Mouse (Mus musculus): ENCODE measurements around the gene Bahcc1. TPM values are rescaled to one million over a fixed set of nuclear protein-coding genes. Genes with fewer than 3 reads are reported as not detected.

The Bahcc1 gene
- total and polyA plus RNA-seq, 3 experiments: 0.04 TPM; not detected in 2

GRCm38 (mm10) chr11:120315416-120315761, 82.6 kb downstream of the Bahcc1 start:
- Histone ChIP-seq H3K9me3 (replicated peaks; ENCODE audit: low read length) (peaks cover 10% of the 10 kb centered on the region), H3K27ac (ENCODE audit: insufficient read depth, low read depth) (no peak overlapping the region), H3K9ac (ENCODE audit: insufficient read depth, low read depth) (peak overlapping the region; percentile 7; the same call in 1 of the 2 replicates), H3K27me3 (replicated peaks) (peaks cover 77% of the 10 kb centered on the region), H3K4me1 (ENCODE audit: control insufficient read depth in 1 of 2, insufficient read depth in 2 of 2) (peaks cover 9 to 24% of the 10 kb centered on the region in 2 experiments), H3K79me2 (replicated peaks; ENCODE audit: control insufficient read depth, extremely low read depth, insufficient read depth, poor library complexity, severe bottlenecking) (no peaks in the 10 kb centered on the region), H3K4me2 (ENCODE audit: insufficient read depth, low read depth, poor library complexity, severe bottlenecking) (peak overlapping the region; percentile 96), H3K4me3 (replicated peaks in 1 of 3; ENCODE audit: low read depth in 2 of 3, low read length in 2 of 3, poor library complexity in 1 of 3) (peak overlapping the region in 1 of 3 experiments; percentile 1), H3K36me3 (replicated peaks in 1 of 2; ENCODE audit: control insufficient read depth in 1 of 2, insufficient read depth in 1 of 2, low read length in 1 of 2) (no peaks in the 10 kb centered on the region)
- TF ChIP-seq JUND (conservative IDR thresholded peaks at IDR 0.05; ENCODE audit: low read depth, low read length) (no peak), ZKSCAN1 (IDR thresholded peaks at IDR 0.05; ENCODE audit: borderline replicate concordance, low read depth, low read length) (no peak), ZNF384 (IDR thresholded peaks at IDR 0.05; ENCODE audit: low read depth, low read length) (no peak), IRF4 (IDR thresholded peaks at IDR 0.05; ENCODE audit: low read depth, low read length) (no peak), SIN3A (IDR thresholded peaks at IDR 0.05; ENCODE audit: low read length) (no peak; the same call in 1 of the 2 replicates), USF1 (IDR thresholded peaks at IDR 0.05; ENCODE audit: low read depth, low read length) (no peak), MAX (IDR thresholded peaks at IDR 0.05; ENCODE audit: low read length) (no peak), TBP (conservative IDR thresholded peaks at IDR 0.05; ENCODE audit: low read depth, low read length) (no peak), KAT2A (IDR thresholded peaks at IDR 0.05; ENCODE audit: insufficient replicate concordance, low read length) (no peak), JUN (IDR thresholded peaks at IDR 0.05; ENCODE audit: insufficient read depth, low read depth, low read length) (no peak), SMC3 (IDR thresholded peaks at IDR 0.05; ENCODE audit: low read depth, low read length) (no peak)
- no peak for DNase-seq (ENCODE audit: extremely low read depth)
- in situ Hi-C loops (cut with MboI; ENCODE audit: low pct_ligation_motif_present, low pct_unique_long_range_greater_than_20kb, low sequenced_read_pairs): no loop called here
- dilution Hi-C loops (cut with MboI; ENCODE audit: extremely low pct_ligation_motif_present, extremely low pct_unique_long_range_greater_than_20kb, low sequenced_read_pairs): no loop called here

- in situ Hi-C loops (cut with MboI; ENCODE audit: low pct_ligation_motif_present, low pct_unique_long_range_greater_than_20kb, low sequenced_read_pairs) (no loop called here), dilution Hi-C loops (cut with MboI; ENCODE audit: extremely low pct_ligation_motif_present, extremely low pct_unique_long_range_greater_than_20kb, low sequenced_read_pairs) (no loop called here)
- Histone ChIP-seq H3K79me2 (replicated peaks; ENCODE audit: control insufficient read depth, extremely low read depth, insufficient read depth, poor library complexity, severe bottlenecking) (no peaks in the 10 kb centered on the region), H3K4me3 (replicated peaks in 1 of 3; ENCODE audit: low read depth in 2 of 3, low read length in 2 of 3, poor library complexity in 1 of 3) (peak overlapping the region; percentile 52 to 67 (median 63)), H3K27ac (ENCODE audit: insufficient read depth, low read depth) (0 out of 2 replicates have a peak overlapping the region, but pooled peaks have one; percentile 18), H3K27me3 (replicated peaks) (peaks cover 71% of the 10 kb centered on the region), H3K4me1 (ENCODE audit: control insufficient read depth in 1 of 2, insufficient read depth in 2 of 2) (peaks cover 5 to 21% of the 10 kb centered on the region in 2 experiments), H3K36me3 (replicated peaks in 1 of 2; ENCODE audit: control insufficient read depth in 1 of 2, insufficient read depth in 1 of 2, low read length in 1 of 2) (no peaks in the 10 kb centered on the region), H3K9ac (ENCODE audit: insufficient read depth, low read depth) (peak overlapping the region; percentile 43), H3K9me3 (replicated peaks; ENCODE audit: low read length) (peaks cover 5% of the 10 kb centered on the region), H3K4me2 (ENCODE audit: insufficient read depth, low read depth, poor library complexity, severe bottlenecking) (peak overlapping the region; percentile 96)
- peak; percentile 94 for DNase-seq (ENCODE audit: extremely low read depth)
- TF ChIP-seq HCFC1 (IDR thresholded peaks at IDR 0.05; ENCODE audit: low read depth, low read length) (peak; percentile 69), CHD1 (IDR thresholded peaks at IDR 0.05; ENCODE audit: low read depth, low read length) (no peak), MXI1 (IDR thresholded peaks at IDR 0.05; ENCODE audit: low read depth, low read length) (peak; percentile 52; the same call in 1 of the 2 replicates), POLR2AphosphoS2 (IDR thresholded peaks at IDR 0.05; ENCODE audit: low read depth, low read length) (peak; percentile 94), NELFE (IDR thresholded peaks at IDR 0.05; ENCODE audit: low read depth, low read length) (peak; percentile 97), MAFK (IDR thresholded peaks at IDR 0.05; ENCODE audit: insufficient replicate concordance, low read length) (no peak; the same call in 1 of the 2 replicates), TCF12 (IDR thresholded peaks at IDR 0.05; ENCODE audit: low read depth, low read length) (peak; percentile 90), SMC3 (IDR thresholded peaks at IDR 0.05; ENCODE audit: low read depth, low read length) (no peak), CHD2 (IDR thresholded peaks at IDR 0.05; ENCODE audit: low read length) (peak; percentile 47; the same call in 1 of the 2 replicates), BHLHE40 (IDR thresholded peaks at IDR 0.05; ENCODE audit: low read depth, low read length) (0 out of 2 replicates have a peak, but pooled peaks have one; percentile 13), USF1 (IDR thresholded peaks at IDR 0.05; ENCODE audit: low read depth, low read length) (no peak), MYC (IDR thresholded peaks at IDR 0.05; ENCODE audit: low read depth, low read length) (peak; percentile 60; the same call in 1 of the 2 replicates), GABPA (IDR thresholded peaks at IDR 0.05; ENCODE audit: insufficient replicate concordance, low read depth, low read length) (no peak), ZC3H11A (IDR thresholded peaks at IDR 0.05; ENCODE audit: low read depth, low read length) (no peak), ZNF384 (IDR thresholded peaks at IDR 0.05; ENCODE audit: low read depth, low read length) (peak; percentile 74), SIN3A (IDR thresholded peaks at IDR 0.05; ENCODE audit: low read length) (peak; percentile 27; the same call in 1 of the 2 replicates), POLR2A (IDR thresholded peaks at IDR 0.05; ENCODE audit: low read depth, low read length) (peak; percentile 98), NRF1 (IDR thresholded peaks at IDR 0.05; ENCODE audit: low read depth, low read length) (peak; percentile 78), MEF2A (IDR thresholded peaks at IDR 0.05; ENCODE audit: borderline replicate concordance, low read depth, low read length) (0 out of 2 replicates have a peak, but pooled peaks have one; percentile 9), TBP (conservative IDR thresholded peaks at IDR 0.05; ENCODE audit: low read depth, low read length) (peak; percentile 90), RAD21 (IDR thresholded peaks at IDR 0.05; ENCODE audit: low read depth, low read length) (no peak), ZMIZ1 (IDR thresholded peaks at IDR 0.05; ENCODE audit: low read depth, low read length) (peak; percentile 86), ELF1 (IDR thresholded peaks at IDR 0.05; ENCODE audit: low read depth, low read length) (peak; percentile 69; the same call in 1 of the 2 replicates), PAX5 (IDR thresholded peaks at IDR 0.05; ENCODE audit: low read length) (no peak)
These were observed 83.3 kb downstream of the Bahcc1 start for GRCm38 (mm10) chr11:120315832-120316689.
